Mouse (Mus musculus) embryo, embryonic 9.5 days (tissue): ENCODE measurements at regions not wholly inside any gene's neighbourhood (a gene's known extent, or its start where the extent isn't known, plus 50 kb on each side); places are given as distances from the start of the nearest gene placed in this dataset.
A peak's percentile ranks its signal among the peaks of the same experiment; 100 is the strongest.

Source experiments
- DNase-seq: peaks from one replicate; pipeline ENCODE4 v3.0.0-alpha.2; 2017; ENCODE audit errors: extremely low spot score

GRCm38 (mm10) chr12:25784401-25784800 lies 630.7 kb downstream of the Rnf144a start:
- no peak for DNase-seq

DNA sequence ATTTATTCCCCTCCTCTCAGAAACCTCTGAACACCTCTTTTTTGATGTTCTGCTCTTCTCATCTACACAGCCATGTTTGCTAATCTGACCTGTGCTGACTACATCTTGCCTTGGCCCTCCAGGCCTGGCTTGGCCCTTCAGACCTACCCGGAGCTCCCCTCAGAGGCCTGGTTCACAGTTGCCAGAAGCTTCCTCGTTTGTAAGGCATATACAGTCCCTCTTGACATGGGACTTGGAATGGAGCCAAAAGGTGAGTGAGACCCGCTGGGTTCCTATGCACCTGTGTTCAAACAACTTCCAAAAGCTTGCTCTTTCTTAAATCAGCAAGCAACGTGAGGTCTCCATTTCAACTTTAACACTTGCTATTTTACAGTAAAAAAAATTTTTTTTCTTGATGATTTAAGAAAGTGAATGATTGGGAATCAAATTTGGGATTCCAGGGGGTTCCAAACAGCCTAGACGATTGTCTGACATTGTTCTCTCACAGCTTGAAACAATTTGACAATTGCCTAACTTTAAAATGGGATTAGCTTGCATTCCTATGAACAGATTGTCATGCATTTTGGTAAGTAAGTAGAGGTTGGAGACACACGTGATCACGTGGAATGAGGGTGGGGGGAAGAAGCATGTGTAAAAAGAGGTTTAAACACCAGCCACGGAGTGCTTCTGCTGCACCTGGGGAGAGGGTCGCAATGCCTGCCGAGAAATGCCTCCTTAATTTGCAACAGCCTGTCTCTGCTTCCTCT lies 631.9 kb downstream of the Rnf144a start:
- DNase-seq: no peak

DNA sequence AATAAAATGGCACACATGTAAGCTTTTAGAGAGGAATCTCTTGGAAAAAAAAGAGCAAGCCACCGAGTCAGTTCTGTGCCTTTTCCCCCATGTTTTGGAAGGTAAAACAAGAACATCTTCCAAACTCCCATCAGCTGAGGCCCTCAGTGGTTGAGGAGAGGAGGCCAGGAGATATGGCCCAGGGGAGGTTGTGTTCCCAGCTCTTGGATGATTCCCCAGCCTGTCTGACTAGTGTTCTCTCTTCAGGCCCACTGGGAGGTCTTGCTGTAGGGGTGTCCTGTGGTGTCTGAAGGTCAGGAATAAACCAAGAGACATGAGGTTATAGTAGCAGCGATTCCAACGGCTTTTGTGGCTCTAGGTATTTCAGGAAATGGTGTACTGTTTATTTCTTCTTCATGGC lies 643.2 kb downstream of the Rnf144a start:
- DNase-seq: no peak

GRCm38 (mm10) chr12:25768644-25769043 lies 646.4 kb downstream of the Rnf144a start:
- no peak for DNase-seq

DNA sequence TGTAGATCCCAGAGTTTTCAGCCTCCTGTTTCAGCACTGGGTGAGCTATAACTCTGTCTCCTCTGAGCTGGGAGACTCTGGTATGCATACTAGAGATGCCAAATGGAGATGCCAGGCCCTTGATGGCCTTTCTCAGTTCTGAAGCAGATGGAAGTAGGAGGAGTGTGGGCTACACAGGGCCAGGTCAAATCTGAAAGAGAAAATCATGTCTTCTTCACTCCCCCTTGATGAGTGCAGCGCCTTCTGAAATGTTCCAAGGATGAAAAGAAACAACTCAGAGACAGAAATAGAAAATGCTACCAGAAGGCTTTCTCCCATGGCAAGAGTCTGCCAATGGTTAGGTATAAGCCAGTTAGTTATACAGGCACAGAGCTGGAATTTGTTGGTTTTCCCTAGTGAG lies 652.0 kb downstream of the Rnf144a start:
- no peak for DNase-seq

GRCm38 (mm10) chr12:25757014-25757413 lies 658.0 kb downstream of the Rnf144a start:
- DNase-seq: no peak

- no peak for DNase-seq
Measured at GRCm38 (mm10) chr12:25733801-25734200, 636.9 kb upstream of the Id2 start.

DNA sequence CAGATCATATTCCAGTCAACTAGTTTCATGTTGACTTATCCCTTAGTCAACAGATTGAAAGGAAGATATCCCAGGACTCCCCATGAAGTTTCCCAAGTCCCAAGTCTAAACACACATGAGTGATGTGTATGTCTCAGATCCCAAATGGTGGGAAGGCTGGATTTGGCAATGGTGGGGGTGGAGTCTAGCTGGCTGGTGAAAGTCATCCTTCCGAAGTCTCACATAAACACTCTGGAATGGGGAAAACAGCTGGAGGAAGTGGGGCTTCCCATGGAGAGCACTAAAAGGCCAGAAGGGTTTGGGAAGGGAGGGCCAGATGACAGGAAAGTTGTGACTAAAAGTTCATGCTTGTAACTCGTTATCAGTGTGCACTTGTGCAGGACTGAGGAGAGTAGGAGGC lies 628.8 kb upstream of the Id2 start:
- no peak for DNase-seq

GRCm38 (mm10) chr12:25711186-25711585 lies 614.2 kb upstream of the Id2 start:
- no peak for DNase-seq

DNA sequence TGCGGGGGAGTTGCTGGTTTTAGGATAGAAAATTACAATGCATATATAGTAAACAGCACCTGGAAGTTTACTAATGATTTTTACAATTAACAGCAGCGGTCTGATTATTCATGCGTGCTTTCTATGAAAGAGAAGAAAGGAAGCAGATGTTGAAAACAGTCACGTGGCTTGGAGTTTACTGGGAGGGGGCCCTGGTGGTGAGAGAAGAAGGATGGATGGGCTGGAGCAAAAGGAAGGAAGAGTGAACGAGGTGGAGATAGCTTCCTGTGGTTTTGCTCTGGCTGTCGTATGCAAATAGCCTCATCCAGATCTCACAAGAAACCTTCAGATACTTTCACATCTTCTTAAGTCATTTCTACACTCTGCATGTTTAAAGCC lies 606.1 kb upstream of the Id2 start:
- DNase-seq: peak; percentile 25

- peak; percentile 32 for DNase-seq
Measured at GRCm38 (mm10) chr12:25702176-25703022, 605.5 kb upstream of the Id2 start.

GRCm38 (mm10) chr12:25687063-25687462 lies 590.1 kb upstream of the Id2 start:
- DNase-seq: no peak

- DNase-seq: no peak
Measured at GRCm38 (mm10) chr12:25676631-25677030, 579.7 kb upstream of the Id2 start.

- no peak for DNase-seq
Measured at GRCm38 (mm10) chr12:25668336-25668735, 571.4 kb upstream of the Id2 start.

DNA sequence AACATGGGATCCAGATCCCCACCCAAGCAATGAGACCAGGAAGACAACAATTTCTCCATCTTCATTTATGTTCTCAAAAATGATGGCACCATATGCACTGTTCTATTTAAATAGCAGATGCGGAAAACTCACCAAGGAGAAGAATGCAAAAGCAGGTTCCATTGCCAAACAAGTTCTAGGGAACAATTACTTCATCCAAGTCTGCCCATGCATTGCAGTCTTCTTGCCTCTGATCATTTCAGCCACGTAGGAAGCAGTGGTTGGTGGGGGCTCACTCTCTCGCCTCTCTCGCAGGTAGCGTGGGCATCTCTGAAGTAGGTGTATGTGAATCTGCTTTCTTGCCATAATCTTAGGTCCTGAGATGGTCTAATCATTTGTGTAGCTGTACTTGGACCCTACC lies 557.5 kb upstream of the Id2 start:
- no peak for DNase-seq

GRCm38 (mm10) chr12:25650237-25650636 lies 553.3 kb upstream of the Id2 start:
- no peak for DNase-seq

GRCm38 (mm10) chr12:25628081-25628480 lies 531.1 kb upstream of the Id2 start:
- DNase-seq: no peak

- no peak for DNase-seq
Measured at GRCm38 (mm10) chr12:25625858-25626257, 528.9 kb upstream of the Id2 start.

GRCm38 (mm10) chr12:25623449-25623848 lies 526.5 kb upstream of the Id2 start:
- DNase-seq: no peak

GRCm38 (mm10) chr12:25621142-25621541 lies 524.2 kb upstream of the Id2 start:
- DNase-seq: no peak

GRCm38 (mm10) chr12:25617521-25617920 lies 520.6 kb upstream of the Id2 start:
- DNase-seq: peak; percentile 15

DNA sequence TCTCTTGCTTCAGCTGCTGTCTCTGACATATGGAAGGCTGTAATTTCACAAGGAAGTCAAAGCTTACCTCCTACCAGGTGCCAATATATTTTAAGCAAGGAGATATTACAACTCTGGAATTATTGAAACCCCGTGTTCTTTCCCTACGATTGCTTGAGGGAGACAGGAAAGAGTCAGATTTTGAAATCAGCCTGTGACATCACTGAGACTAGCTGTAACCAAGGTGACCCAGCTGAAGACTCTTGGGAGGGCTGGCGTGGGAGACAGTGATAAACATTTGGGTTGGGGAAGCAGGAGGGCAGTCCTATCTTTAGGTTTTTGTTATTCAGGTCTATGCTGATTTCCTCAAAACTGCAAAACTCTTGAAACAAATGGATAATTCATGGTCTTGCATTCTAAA lies 518.4 kb upstream of the Id2 start:
- no peak for DNase-seq

- DNase-seq: no peak
Measured at GRCm38 (mm10) chr12:25613473-25613872, 516.5 kb upstream of the Id2 start.
